Mouse (Mus musculus): ENCODE data around the gene Xab2. TPM values are rescaled to one million over a fixed set of nuclear protein-coding genes. Genes with fewer than 3 reads are reported as not detected.

Gene Xab2
- 10 to 100 TPM; 34.3 to 38.1 TPM for total RNA-seq (2021)

- DNase-seq (ENCODE audit: low spot score in 2 of 2): peak; percentile 99 to 100
- intact Hi-C loops (cut with DNase I): loop anchor here (1.0 to 5.0 kb wide), 4 partner anchors 12 to 104 kb away; partner anchors contain the start of genes Camsap3, Pnpla6 and Trappc5
These were observed at the start of gene Xab2, which contains the start of gene Pet100 for GRCm38 (mm10) chr8:3621199-3621970. TSS of gene Xab2 (minus strand) at chr8:3621316. TSS of gene Pet100 (plus strand) at chr8:3621548.

GRCm38 (mm10) chr8:3670388-3670787 lies 49.3 kb upstream of the Xab2 start:
- intact Hi-C loops (cut with DNase I): no loop called here
- DNase-seq (ENCODE audit: low spot score in 2 of 2): no peak

GRCm38 (mm10) chr8:3665507-3665906 lies 44.4 kb upstream of the Xab2 start, which contains the start of gene Mcemp1:
TSS of gene Mcemp1 (plus strand) at chr8:3665754.
- intact Hi-C loops (cut with DNase I): no loop called here
- no peak for DNase-seq (ENCODE audit: low spot score in 2 of 2)

- intact Hi-C loops (cut with DNase I): no loop called here
- DNase-seq (ENCODE audit: low spot score in 2 of 2): no peak
These were observed 43.3 kb upstream of the Xab2 start for GRCm38 (mm10) chr8:3664405-3664804.

- intact Hi-C loops (cut with DNase I): no loop called here
These were observed 39.8 kb upstream of the Xab2 start for GRCm38 (mm10) chr8:3660889-3661288.

GRCm38 (mm10) chr8:3656725-3657381 lies 35.7 kb upstream of the Xab2 start:
- intact Hi-C loops (cut with DNase I): no loop called here
- peak; percentile 30 to 66 for DNase-seq (ENCODE audit: low spot score in 2 of 2)

More at GRCm38 (mm10) chr8:3660889-3661288, 39.8 kb upstream of the Xab2 start:
- DNase-seq (ENCODE audit: low spot score in 2 of 2): no peak

GRCm38 (mm10) chr8:3655526-3655925 lies 34.4 kb upstream of the Xab2 start, which contains the start of gene Retn:
TSS of gene Retn (plus strand) at chr8:3655770.
- no peak for DNase-seq (ENCODE audit: low spot score in 2 of 2)
- intact Hi-C loops (cut with DNase I): no loop called here

- intact Hi-C loops (cut with DNase I): no loop called here
- peak; percentile 7 to 24 for DNase-seq (ENCODE audit: low spot score in 2 of 2)
These were observed 33.8 kb upstream of the Xab2 start for GRCm38 (mm10) chr8:3654726-3655508.

- intact Hi-C loops (cut with DNase I): no loop called here
- DNase-seq (ENCODE audit: low spot score in 2 of 2): no peak
These were observed 31.7 kb upstream of the Xab2 start for GRCm38 (mm10) chr8:3652845-3653244.

- intact Hi-C loops (cut with DNase I): no loop called here
- DNase-seq (ENCODE audit: low spot score in 2 of 2): no peak
These were observed 27.9 kb upstream of the Xab2 start for GRCm38 (mm10) chr8:3648990-3649389.

GRCm38 (mm10) chr8:3648268-3648667 lies 27.2 kb upstream of the Xab2 start:
- DNase-seq (ENCODE audit: low spot score in 2 of 2): no peak
- intact Hi-C loops (cut with DNase I): no loop called here

- no peak for DNase-seq (ENCODE audit: low spot score in 2 of 2)
- intact Hi-C loops (cut with DNase I): no loop called here
These were observed 26.4 kb upstream of the Xab2 start for GRCm38 (mm10) chr8:3647561-3647960.

GRCm38 (mm10) chr8:3646824-3647531 lies 25.9 kb upstream of the Xab2 start:
- no peak for DNase-seq (ENCODE audit: low spot score in 2 of 2)
- intact Hi-C loops (cut with DNase I): no loop called here

GRCm38 (mm10) chr8:3645804-3646203 lies 24.7 kb upstream of the Xab2 start:
- peak in 1 of 2 experiments; percentile 12 for DNase-seq (ENCODE audit: low spot score in 2 of 2)
- intact Hi-C loops (cut with DNase I): no loop called here

GRCm38 (mm10) chr8:3631478-3631875 lies 10.4 kb upstream of the Xab2 start:
- intact Hi-C loops (cut with DNase I): no loop called here
- no peak for DNase-seq (ENCODE audit: low spot score in 2 of 2)

- intact Hi-C loops (cut with DNase I): loop anchor here (1.0 kb wide), 1 partner anchor 45 kb away; the partner anchor contains the start of gene Trappc5
- DNase-seq (ENCODE audit: low spot score in 2 of 2): peak; percentile 67 to 79
These were observed 9.7 kb upstream of the Xab2 start, which contains the start of gene Stxbp2 for GRCm38 (mm10) chr8:3630647-3631477. TSS of gene Stxbp2 (plus strand) at chr8:3630955.

GRCm38 (mm10) chr8:3628014-3628413 lies 6.9 kb upstream of the Xab2 start:
- DNase-seq (ENCODE audit: low spot score in 2 of 2): peak in 1 of 2 experiments; percentile 52
- intact Hi-C loops (cut with DNase I): no loop called here

- DNase-seq (ENCODE audit: low spot score in 2 of 2): no peak
- intact Hi-C loops (cut with DNase I): loop anchor here (1.0 kb wide), 1 partner anchor 45 kb away; the partner anchor contains the start of gene Fcor
These were observed 5.9 kb upstream of the Xab2 start for GRCm38 (mm10) chr8:3626971-3627370.
